Mouse (Mus musculus) heart, embryonic 11.5 days (tissue): Measurements from ENCODE around the gene Tbc1d4. TPM values are rescaled to one million over a fixed set of nuclear protein-coding genes. Genes with fewer than 3 reads are reported as not detected.
A peak's percentile ranks its signal among the peaks of the same experiment; 100 is the strongest.

Experiments used
- ATAC-seq: fragments of 200-750 bp; cut with Nextera tagmentation; replicated peaks from 2 replicates; pipeline ENCODE4 v1.8.0; 2017; ENCODE audit warnings: moderate library complexity; ENCODE audit not compliant: insufficient number of reproducible peaks, low FRiP score, low TSS enrichment
- H3K27ac ChIP-seq: fragments of 300-500 bp; sonication (generic); 2 replicates; pipeline ENCODE4 v1.5.1; 2014; ENCODE audit warnings: mild to moderate bottlenecking, low read depth, low read length
- H3K27me3 ChIP-seq: fragments of 300-500 bp; sonication (generic); 2 replicates; pipeline ENCODE4 v1.6.1; 2014; ENCODE audit warnings: mild to moderate bottlenecking, low read length, mixed read lengths; ENCODE audit not compliant: control insufficient read depth, insufficient read depth
- H3K36me3 ChIP-seq: fragments of 300-500 bp; sonication (generic); 2 replicates; pipeline ENCODE4 v1.6.1; 2014; ENCODE audit warnings: mild to moderate bottlenecking, low read length, moderate library complexity, mixed read lengths; ENCODE audit not compliant: control insufficient read depth, insufficient read depth
- H3K4me1 ChIP-seq: fragments of 300-500 bp; sonication (generic); 2 replicates; pipeline ENCODE4 v1.6.1; 2014; ENCODE audit warnings: low read length; ENCODE audit not compliant: control insufficient read depth, insufficient read depth
- H3K4me2 ChIP-seq: fragments of 300-500 bp; sonication (generic); 2 replicates; pipeline ENCODE4 v1.6.1; 2014; ENCODE audit warnings: mild to moderate bottlenecking, moderate library complexity
- H3K4me3 ChIP-seq: fragments of 300-500 bp; sonication (generic); 2 replicates; pipeline ENCODE4 v1.5.1; 2014; ENCODE audit warnings: low read depth, low read length
- H3K9ac ChIP-seq: fragments of 300-500 bp; sonication (generic); 2 replicates; pipeline ENCODE4 v1.6.1; 2014; ENCODE audit warnings: mild to moderate bottlenecking, low read depth, low read length, moderate library complexity
- H3K9me3 ChIP-seq: fragments of 300-500 bp; sonication (generic); replicated peaks from 2 replicates; pipeline ENCODE4 v1.6.1; 2016; ENCODE audit warnings: low read length; ENCODE audit not compliant: control insufficient read depth
- WGBS: fragments of 180-500 bp; shearing (Covaris S2); extraction: QIAGEN DNeasy Blood & Tissue Kit; methylation state at CpG from one replicate; pipeline ENCODE4 v1.1.7; 2014; ENCODE audit not compliant: insufficient replicate concordance; 5-methylcytosine and 5-hydroxymethylcytosine counted together
- polyA plus RNA-seq: library from polyadenylated mRNA; unstranded; fragments of >200 nt; fragmentation: Nextera tagmentation; extraction: Ambion mirVana; gene quantifications from 2 replicates; pipeline ENCODE4 v1.2.1, GENCODE M21; 2014

Tbc1d4 gene
- polyA plus RNA-seq, 1 experiment from 2014 or later = 15.0 TPM

DNA sequence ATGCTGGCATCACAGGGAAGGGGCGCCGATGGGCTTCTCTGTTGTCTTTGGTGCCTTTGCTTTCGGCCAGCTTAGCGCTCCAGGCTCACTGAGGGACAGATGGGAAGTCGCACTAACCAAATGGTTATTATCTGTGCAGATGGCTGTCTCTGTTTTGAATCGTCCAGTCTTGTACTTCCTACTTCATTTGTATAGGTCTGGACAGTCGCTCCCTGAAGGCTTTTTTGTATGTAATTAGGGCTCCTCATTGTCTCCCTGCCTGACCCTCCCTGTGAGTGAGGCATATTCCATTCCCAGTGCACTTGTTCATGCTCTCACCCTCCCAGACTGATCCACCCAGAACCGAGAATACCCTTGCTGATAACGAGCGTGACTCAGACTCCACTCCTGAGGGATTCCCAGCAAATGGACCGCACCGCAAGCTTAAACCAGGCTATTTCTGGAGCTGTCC is 47.7 kb downstream of the Tbc1d4 start:
- 0 out of 2 replicates have a peak overlapping the region, but pooled peaks have one; percentile 47 for H3K27ac ChIP-seq
- no peaks in the 10 kb centered on the region for H3K9me3 ChIP-seq
- no peak overlapping the region for H3K9ac ChIP-seq
- H3K36me3 ChIP-seq = no peaks in the 10 kb centered on the region
- 45% methylated on average over 12 of the region's 12 CpGs for WGBS
- H3K27me3 ChIP-seq = no peaks in the 10 kb centered on the region
- H3K4me2 ChIP-seq = peak overlapping the region; percentile 41
- no peak overlapping the region for H3K4me3 ChIP-seq
- ATAC-seq = 0 out of 2 replicates have a peak, but pooled peaks have one; percentile 12
- peaks cover 9% of the 10 kb centered on the region; the same call in 1 of the 2 replicates for H3K4me1 ChIP-seq

DNA sequence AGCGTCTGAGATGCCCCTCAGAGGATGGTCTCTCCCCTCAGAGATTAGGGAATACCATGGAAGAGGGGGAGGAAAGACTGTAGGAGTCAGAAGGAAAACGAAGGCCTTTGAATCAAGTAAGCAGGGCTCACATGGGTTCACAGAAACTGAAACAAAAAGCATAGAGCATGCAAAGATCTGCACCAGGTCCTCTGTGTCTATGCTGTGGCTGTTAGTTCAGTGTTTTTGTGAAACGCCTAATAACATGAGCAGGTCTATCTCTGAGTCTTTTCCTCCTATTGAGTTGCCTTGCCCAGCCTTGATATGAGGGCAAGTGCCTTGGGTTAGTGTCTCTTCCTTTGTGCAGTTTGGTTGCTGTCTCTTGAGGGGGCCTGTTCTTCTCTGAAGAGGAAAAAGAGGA is 49.5 kb downstream of the Tbc1d4 start:
- 77% methylated on average over 3 of the region's 3 CpGs for WGBS
- Histone ChIP-seq H3K27me3 (no peaks in the 10 kb centered on the region), H3K4me3 (no peak overlapping the region), H3K4me2 (no peak overlapping the region), H3K36me3 (no peaks in the 10 kb centered on the region), H3K9ac (no peak overlapping the region), H3K9me3 (no peaks in the 10 kb centered on the region), H3K27ac (no peak overlapping the region), H3K4me1 (peaks cover 13% of the 10 kb centered on the region)
- ATAC-seq = no peak

DNA sequence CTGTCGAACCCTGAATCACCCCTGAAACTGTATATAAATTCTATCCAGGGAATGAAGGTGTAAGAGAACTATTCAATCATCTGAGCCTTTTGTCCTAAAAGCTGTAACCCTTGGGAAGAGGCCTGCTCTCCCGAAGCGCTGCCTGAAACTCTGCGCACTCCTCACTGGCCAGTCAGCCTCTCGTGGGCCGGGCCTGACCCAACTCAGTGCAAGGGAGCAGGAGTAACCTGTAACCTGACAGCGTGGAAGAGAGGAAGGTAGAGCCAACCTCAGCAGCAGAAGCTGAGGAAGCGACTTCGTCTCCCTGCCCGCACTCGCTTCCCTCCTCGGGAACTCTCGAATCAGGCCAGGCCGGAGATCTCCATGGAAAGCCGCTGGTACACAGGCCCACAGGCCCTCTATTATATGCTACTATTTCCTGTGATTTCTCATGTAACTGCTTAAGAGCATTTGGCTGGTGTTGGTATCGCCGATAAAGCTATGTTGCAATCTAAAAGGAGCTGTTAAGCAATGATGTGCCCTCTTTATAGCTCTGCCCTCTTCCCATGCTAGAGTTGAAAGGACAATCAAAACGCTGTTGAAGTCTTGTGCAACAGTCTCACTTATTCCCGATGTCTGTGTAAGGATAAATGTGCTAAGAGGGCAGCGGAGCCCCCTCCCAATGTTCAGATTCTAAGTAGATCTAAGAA is 60.0 kb downstream of the Tbc1d4 start:
- Histone ChIP-seq H3K4me1 (no peaks in the 10 kb centered on the region), H3K4me3 (no peak overlapping the region), H3K9ac (no peak overlapping the region), H3K27me3 (no peaks in the 10 kb centered on the region), H3K4me2 (no peak overlapping the region), H3K9me3 (no peaks in the 10 kb centered on the region), H3K36me3 (no peaks in the 10 kb centered on the region), H3K27ac (no peak overlapping the region)
- 80% methylated on average over 20 of the region's 20 CpGs for WGBS
- ATAC-seq = no peak

DNA sequence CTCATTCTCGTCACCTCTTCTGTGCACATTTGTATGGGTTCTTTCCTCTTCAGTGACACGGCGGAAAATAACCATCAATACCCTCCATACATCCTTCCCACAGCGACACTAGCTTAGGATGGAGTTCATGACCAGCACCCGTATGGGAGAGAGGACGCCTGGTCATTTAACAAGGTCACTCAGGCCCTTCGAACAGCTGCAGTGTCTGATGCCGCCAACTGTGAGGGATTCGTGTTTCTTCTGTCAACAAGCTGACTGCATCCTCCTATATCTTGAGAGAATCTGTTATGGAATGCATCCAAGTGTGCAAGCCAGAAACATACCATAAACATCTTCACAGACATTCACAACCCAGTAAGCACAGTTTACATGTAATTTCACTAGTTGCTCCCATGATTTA is 67.1 kb downstream of the Tbc1d4 start:
- Histone ChIP-seq H3K4me1 (peaks cover 3% of the 10 kb centered on the region; the same call in 1 of the 2 replicates), H3K4me2 (no peak overlapping the region), H3K27me3 (no peaks in the 10 kb centered on the region), H3K36me3 (no peaks in the 10 kb centered on the region), H3K4me3 (no peak overlapping the region), H3K9ac (no peak overlapping the region), H3K9me3 (no peaks in the 10 kb centered on the region), H3K27ac (no peak overlapping the region)
- 69% methylated on average over 9 of the region's 9 CpGs for WGBS
- no peak for ATAC-seq

DNA sequence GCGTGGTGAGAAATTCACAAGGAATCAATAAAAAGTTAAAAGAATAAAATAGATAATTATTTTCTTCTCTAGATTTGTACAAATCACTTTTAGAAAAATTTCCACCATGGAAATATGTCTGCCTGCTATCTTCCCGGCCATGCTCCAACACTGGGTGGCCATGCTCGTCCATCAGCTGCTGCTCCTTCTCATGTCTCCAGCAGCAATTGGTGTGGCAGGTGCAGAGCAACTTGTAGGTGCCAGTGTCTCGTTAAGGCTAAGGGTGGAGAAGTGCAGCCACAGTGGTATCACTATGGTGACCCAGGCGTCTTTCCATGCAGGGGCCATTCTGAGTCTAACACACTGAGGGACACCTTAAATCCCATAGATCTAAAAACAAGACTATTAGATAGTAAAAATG is 67.8 kb downstream of the Tbc1d4 start:
- 83% methylated on average over 5 of the region's 5 CpGs for WGBS
- Histone ChIP-seq H3K27ac (no peak overlapping the region), H3K36me3 (no peaks in the 10 kb centered on the region), H3K9ac (no peak overlapping the region), H3K4me3 (no peak overlapping the region), H3K9me3 (no peaks in the 10 kb centered on the region), H3K27me3 (no peaks in the 10 kb centered on the region), H3K4me2 (no peak overlapping the region), H3K4me1 (peaks cover 3% of the 10 kb centered on the region; the same call in 1 of the 2 replicates)
- no peak for ATAC-seq

DNA sequence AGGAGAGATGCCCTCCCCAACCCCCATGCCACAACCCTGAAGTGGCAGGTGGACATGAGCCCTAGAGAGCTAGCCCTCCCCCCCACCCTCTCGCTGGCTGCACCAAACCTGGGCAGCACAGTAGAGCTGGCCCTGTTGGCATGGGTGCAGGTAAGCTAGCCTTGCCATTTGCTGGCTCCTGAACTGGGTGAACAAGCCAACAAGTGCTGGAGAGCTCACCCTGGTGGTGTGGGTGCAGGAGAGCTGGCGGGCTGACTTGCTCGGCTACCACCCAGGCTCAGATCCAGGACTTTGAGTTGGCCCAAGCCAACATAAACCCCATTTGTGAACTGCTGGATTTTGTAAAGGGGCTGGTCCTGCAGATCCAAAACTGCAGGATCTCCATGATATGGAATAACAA is 68.5 kb downstream of the Tbc1d4 start:
- no peaks in the 10 kb centered on the region for H3K27me3 ChIP-seq
- no peak overlapping the region for H3K4me2 ChIP-seq
- H3K4me3 ChIP-seq = no peak overlapping the region
- ATAC-seq = no peak
- H3K9ac ChIP-seq = no peak overlapping the region
- peaks cover 3% of the 10 kb centered on the region; the same call in 1 of the 2 replicates for H3K4me1 ChIP-seq
- H3K36me3 ChIP-seq = no peaks in the 10 kb centered on the region
- H3K9me3 ChIP-seq = no peaks in the 10 kb centered on the region
- H3K27ac ChIP-seq = no peak overlapping the region
- WGBS = 93% methylated on average over 3 of the region's 3 CpGs

DNA sequence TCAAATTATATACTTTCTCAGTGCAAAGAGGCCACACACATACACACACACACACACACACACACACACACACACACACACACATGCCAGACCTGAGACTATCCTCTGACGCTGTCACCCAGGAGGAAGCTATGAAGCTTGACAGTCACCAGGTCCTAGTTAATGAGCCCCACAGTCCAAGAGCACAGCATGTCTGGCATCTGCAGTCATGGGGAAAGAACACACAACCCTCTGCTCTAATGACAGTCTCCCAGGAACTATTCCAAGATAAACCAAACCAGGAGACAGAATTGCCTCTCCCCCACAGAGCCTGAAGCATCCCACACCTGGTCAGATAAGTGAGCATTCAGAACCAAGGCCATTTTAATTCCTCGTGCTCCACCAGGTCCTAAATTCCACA is 71.1 kb downstream of the Tbc1d4 start:
- Histone ChIP-seq H3K27me3 (no peaks in the 10 kb centered on the region), H3K4me3 (no peak overlapping the region), H3K9ac (no peak overlapping the region), H3K9me3 (no peaks in the 10 kb centered on the region), H3K27ac (no peak overlapping the region), H3K4me1 (peaks cover 3% of the 10 kb centered on the region; the same call in 1 of the 2 replicates), H3K4me2 (no peak overlapping the region), H3K36me3 (no peaks in the 10 kb centered on the region)
- WGBS = 37% methylated on average over 2 of the region's 2 CpGs
- 0 out of 2 replicates have a peak, but pooled peaks have one; percentile 52 for ATAC-seq

DNA sequence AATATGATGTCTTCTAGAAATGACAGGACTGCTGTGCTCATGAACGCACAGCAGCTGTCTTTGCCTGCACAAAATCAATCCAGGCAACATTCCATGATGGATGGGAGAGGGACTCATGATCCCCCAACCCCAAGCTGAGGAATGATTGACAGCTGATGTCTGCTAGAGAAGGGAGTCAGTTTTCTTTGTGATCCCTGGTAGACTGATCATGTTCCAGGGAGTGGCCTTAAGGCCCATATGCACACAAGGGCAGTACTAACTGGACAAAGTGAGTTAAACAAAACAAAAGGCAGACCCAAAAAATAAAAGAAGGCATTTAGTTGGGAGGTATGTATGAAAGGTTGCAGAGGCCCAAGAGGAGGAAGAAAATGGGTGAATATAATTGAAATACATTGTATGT is 71.6 kb downstream of the Tbc1d4 start:
- H3K36me3 ChIP-seq = no peaks in the 10 kb centered on the region
- H3K27me3 ChIP-seq = no peaks in the 10 kb centered on the region
- no peak overlapping the region for H3K4me2 ChIP-seq
- no peak overlapping the region for H3K9ac ChIP-seq
- 85% methylated on average over 1 of the region's 1 CpGs for WGBS
- H3K9me3 ChIP-seq = no peaks in the 10 kb centered on the region
- H3K4me1 ChIP-seq = peaks cover 3% of the 10 kb centered on the region; the same call in 1 of the 2 replicates
- no peak overlapping the region for H3K27ac ChIP-seq
- no peak for ATAC-seq
- no peak overlapping the region for H3K4me3 ChIP-seq
